Mouse (Mus musculus): ENCODE results near the gene Cep57. TPM values are rescaled to one million over a fixed set of nuclear protein-coding genes. Genes with fewer than 3 reads are reported as not detected.
A peak's percentile ranks its signal among the peaks of the same experiment; 100 is the strongest.

The Cep57 gene
- polyA plus RNA-seq, 1 experiment, result 24.3 TPM

- H3K4me3 ChIP-seq (replicated peaks; ENCODE audit: insufficient read depth, low read depth, low read length), result no peak overlapping the region
- H3K27ac ChIP-seq (ENCODE audit: insufficient read depth, low read length), result no peak overlapping the region
- TF ChIP-seq POLR2A (IDR thresholded peaks at IDR 0.05; ENCODE audit: borderline replicate concordance, insufficient read depth, low read length) (no peak), CTCF (IDR thresholded peaks at IDR 0.05; ENCODE audit: borderline replicate concordance, insufficient read depth, low read depth, low read length) (0 out of 2 replicates have a peak, but pooled peaks have one; percentile 26)
- 81% methylated on average over 10 of the region's 10 CpGs for WGBS
- DNase-seq, result peak in 1 of 2 experiments; percentile 12
- H3K4me1 ChIP-seq (ENCODE audit: control insufficient read depth, insufficient read depth, low read length), result no peaks in the 10 kb centered on the region
- H3K27me3 ChIP-seq (ENCODE audit: control insufficient read depth, insufficient read depth, low read length), result no peaks in the 10 kb centered on the region
Observed at GRCm38 (mm10) chr9:13848481-13849480, 21.9 kb upstream of the Cep57 start.

- no peak for DNase-seq
- TF ChIP-seq POLR2A (IDR thresholded peaks at IDR 0.05; ENCODE audit: borderline replicate concordance, insufficient read depth, low read length) (no peak), CTCF (IDR thresholded peaks at IDR 0.05; ENCODE audit: borderline replicate concordance, insufficient read depth, low read depth, low read length) (no peak)
- no peaks in the 10 kb centered on the region for H3K27me3 ChIP-seq (ENCODE audit: control insufficient read depth, insufficient read depth, low read length)
- no peak overlapping the region for H3K4me3 ChIP-seq (replicated peaks; ENCODE audit: insufficient read depth, low read depth, low read length)
- H3K4me1 ChIP-seq (ENCODE audit: control insufficient read depth, insufficient read depth, low read length), result no peaks in the 10 kb centered on the region
- H3K27ac ChIP-seq (ENCODE audit: insufficient read depth, low read length), result no peak overlapping the region
- WGBS, result 85% methylated on average over 3 of the region's 3 CpGs
Observed at GRCm38 (mm10) chr9:13847591-13847990, 20.7 kb upstream of the Cep57 start.

GRCm38 (mm10) chr9:13836726-13837125 is 9.8 kb upstream of the Cep57 start:
- no peak for DNase-seq
- no peak for TF ChIP-seq POLR2A (IDR thresholded peaks at IDR 0.05; ENCODE audit: borderline replicate concordance, insufficient read depth, low read length)
- no peak for TF ChIP-seq CTCF (IDR thresholded peaks at IDR 0.05; ENCODE audit: borderline replicate concordance, insufficient read depth, low read depth, low read length)
- Histone ChIP-seq H3K4me1 (ENCODE audit: control insufficient read depth, insufficient read depth, low read length) (no peaks in the 10 kb centered on the region), H3K27ac (ENCODE audit: insufficient read depth, low read length) (no peak overlapping the region), H3K27me3 (ENCODE audit: control insufficient read depth, insufficient read depth, low read length) (no peaks in the 10 kb centered on the region), H3K4me3 (replicated peaks; ENCODE audit: insufficient read depth, low read depth, low read length) (no peak overlapping the region)
- 87% methylated on average over 2 of the region's 2 CpGs for WGBS

- no peaks in the 10 kb centered on the region for H3K4me1 ChIP-seq (ENCODE audit: control insufficient read depth, insufficient read depth, low read length)
- 91% methylated on average over 3 of the region's 3 CpGs for WGBS
- no peak for DNase-seq
- H3K27me3 ChIP-seq (ENCODE audit: control insufficient read depth, insufficient read depth, low read length), result no peaks in the 10 kb centered on the region
- H3K27ac ChIP-seq (ENCODE audit: insufficient read depth, low read length), result no peak overlapping the region
- TF ChIP-seq POLR2A (IDR thresholded peaks at IDR 0.05; ENCODE audit: borderline replicate concordance, insufficient read depth, low read length) (no peak), CTCF (IDR thresholded peaks at IDR 0.05; ENCODE audit: borderline replicate concordance, insufficient read depth, low read depth, low read length) (no peak)
- no peak overlapping the region for H3K4me3 ChIP-seq (replicated peaks; ENCODE audit: insufficient read depth, low read depth, low read length)
Observed at GRCm38 (mm10) chr9:13835256-13835655, 8.3 kb upstream of the Cep57 start.

GRCm38 (mm10) chr9:13828087-13828441 is 1.2 kb upstream of the Cep57 start:
- H3K4me1 ChIP-seq (ENCODE audit: control insufficient read depth, insufficient read depth, low read length), result peaks cover 3% of the 10 kb centered on the region; the same call in 1 of the 2 replicates
- WGBS, result under 1% methylated on average over 23 of the region's 23 CpGs
- peak overlapping the region; percentile 82 for H3K27ac ChIP-seq (ENCODE audit: insufficient read depth, low read length)
- peak; percentile 15; the same call in 1 of the 2 replicates for TF ChIP-seq CTCF (IDR thresholded peaks at IDR 0.05; ENCODE audit: borderline replicate concordance, insufficient read depth, low read depth, low read length)
- no peak for TF ChIP-seq POLR2A (IDR thresholded peaks at IDR 0.05; ENCODE audit: borderline replicate concordance, insufficient read depth, low read length)
- DNase-seq, result no peak
- H3K27me3 ChIP-seq (ENCODE audit: control insufficient read depth, insufficient read depth, low read length), result no peaks in the 10 kb centered on the region
- H3K4me3 ChIP-seq (replicated peaks; ENCODE audit: insufficient read depth, low read depth, low read length), result peak overlapping the region; percentile 75

DNA sequence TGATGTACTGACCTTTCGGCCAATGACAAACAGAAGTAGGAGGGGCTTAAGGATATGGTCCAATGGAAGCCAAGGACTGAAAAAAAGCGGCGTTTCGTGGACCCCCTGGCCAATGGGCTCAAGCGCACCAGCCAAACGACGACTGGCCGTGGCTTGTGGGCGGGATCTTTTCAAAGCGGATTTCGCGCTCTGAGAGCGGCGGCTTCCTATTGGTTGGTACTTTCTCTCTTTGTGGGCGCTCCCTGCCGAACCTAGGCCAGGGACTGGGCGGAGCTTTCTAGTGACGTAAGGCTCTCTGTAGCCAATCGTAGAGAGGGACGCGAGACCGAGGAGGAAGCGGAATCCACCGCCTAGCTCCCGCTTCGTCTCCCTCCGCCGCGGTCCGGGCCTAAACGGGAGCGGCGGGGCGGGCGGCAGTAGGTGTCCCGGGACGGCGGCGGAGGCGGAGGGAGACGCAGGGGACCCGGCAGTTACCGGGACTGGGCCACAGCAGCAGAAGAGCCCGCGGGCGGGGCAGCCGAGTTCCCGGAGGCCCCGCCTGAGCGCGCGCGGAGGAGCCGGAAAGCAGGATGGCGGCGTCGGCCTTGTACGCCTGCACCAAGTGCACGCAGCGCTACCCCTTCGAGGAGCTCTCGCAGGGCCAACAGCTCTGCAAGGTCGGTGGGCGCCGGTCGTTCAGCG is 639 bp upstream of the Cep57 start, which contains the start of gene Fam76b:
Fam76b (plus strand) TSS at position 311 of the 681 bp plus-strand sequence.
- no peaks in the 10 kb centered on the region for H3K27me3 ChIP-seq (ENCODE audit: control insufficient read depth, insufficient read depth, low read length)
- peaks cover 3% of the 10 kb centered on the region for H3K4me1 ChIP-seq (ENCODE audit: control insufficient read depth, insufficient read depth, low read length)
- peak within 1 kb of the TSS; percentile 75 for H3K4me3 ChIP-seq (replicated peaks; ENCODE audit: insufficient read depth, low read depth, low read length)
- DNase-seq, result peak; percentile 100
- TF ChIP-seq POLR2A (IDR thresholded peaks at IDR 0.05; ENCODE audit: borderline replicate concordance, insufficient read depth, low read length) (peak; percentile 58; the same call in 1 of the 2 replicates), CTCF (IDR thresholded peaks at IDR 0.05; ENCODE audit: borderline replicate concordance, insufficient read depth, low read depth, low read length) (no peak)
- under 1% methylated on average over 64 of the region's 67 CpGs for WGBS
- peak within 1 kb of the TSS; percentile 82 for H3K27ac ChIP-seq (ENCODE audit: insufficient read depth, low read length)

- Histone ChIP-seq H3K27me3 (ENCODE audit: control insufficient read depth, insufficient read depth, low read length) (no peaks in the 10 kb centered on the region), H3K4me1 (ENCODE audit: control insufficient read depth, insufficient read depth, low read length) (peaks cover 3% of the 10 kb centered on the region), H3K27ac (ENCODE audit: insufficient read depth, low read length) (peak overlapping the region; percentile 71), H3K4me3 (replicated peaks; ENCODE audit: insufficient read depth, low read depth, low read length) (peak overlapping the region; percentile 67)
- no peak for DNase-seq
- no peak for TF ChIP-seq CTCF (IDR thresholded peaks at IDR 0.05; ENCODE audit: borderline replicate concordance, insufficient read depth, low read depth, low read length)
- no peak for TF ChIP-seq POLR2A (IDR thresholded peaks at IDR 0.05; ENCODE audit: borderline replicate concordance, insufficient read depth, low read length)
- under 1% methylated on average over 31 of the region's 31 CpGs for WGBS
Observed at GRCm38 (mm10) chr9:13826391-13826805, 509 bp downstream of the Cep57 start.

Measured in cerebellum, adult 2 months (tissue).